Mouse (Mus musculus) forebrain, embryonic 15.5 days (tissue): ENCODE results near the gene Carmil2. TPM values are rescaled to one million over a fixed set of nuclear protein-coding genes. Genes with fewer than 3 reads are reported as not detected.
A peak's percentile ranks its signal among the peaks of the same experiment; 100 is the strongest.

Source experiments
- ATAC-seq: fragments of 200-750 bp; cut with Nextera tagmentation; replicated peaks from 2 replicates; pipeline ENCODE4 v1.8.0; 2017; ENCODE audit warnings: mild to moderate bottlenecking, moderate TSS enrichment, moderate library complexity
- H3K27ac ChIP-seq: fragments of 300-500 bp; sonication (generic); replicated peaks from 2 replicates; pipeline ENCODE4 v1.5.1; 2015; ENCODE audit warnings: mild to moderate bottlenecking, inconsistent platforms
- H3K27me3 ChIP-seq: fragments of 300-500 bp; sonication (generic); 2 replicates; pipeline ENCODE4 v1.6.1; 2015; ENCODE audit warnings: inconsistent platforms
- H3K36me3 ChIP-seq: fragments of 300-500 bp; sonication (generic); 2 replicates; pipeline ENCODE4 v1.6.1; 2015; ENCODE audit warnings: mild to moderate bottlenecking, inconsistent platforms
- H3K4me1 ChIP-seq: fragments of 300-500 bp; sonication (generic); 2 replicates; pipeline ENCODE4 v1.6.1; 2015; ENCODE audit warnings: inconsistent platforms
- H3K4me2 ChIP-seq: fragments of 300-500 bp; sonication (generic); replicated peaks from 2 replicates; pipeline ENCODE4 v1.6.1; 2015; ENCODE audit warnings: mild to moderate bottlenecking, inconsistent platforms
- H3K4me3 ChIP-seq: fragments of 300-500 bp; sonication (generic); 2 replicates; pipeline ENCODE4 v1.5.1; 2015; ENCODE audit warnings: mild to moderate bottlenecking, inconsistent platforms
- H3K9ac ChIP-seq: fragments of 300-500 bp; sonication (generic); replicated peaks from 2 replicates; pipeline ENCODE4 v1.6.1; 2015; ENCODE audit warnings: mild to moderate bottlenecking, inconsistent platforms
- H3K9me3 ChIP-seq: fragments of 300-500 bp; sonication (generic); 2 replicates; pipeline ENCODE4 v1.6.1; 2016; ENCODE audit warnings: inconsistent platforms
- WGBS: fragments of 180-500 bp; shearing (Covaris S2); methylation state at CpG from one replicate; pipeline ENCODE4 v1.1.7; 2015; ENCODE audit warnings: mixed read lengths; 5-methylcytosine and 5-hydroxymethylcytosine counted together
- polyA plus RNA-seq: library from polyadenylated mRNA; unstranded; fragments of >200 nt; fragmentation: Nextera tagmentation; extraction: Ambion mirVana; gene quantifications from 2 replicates; pipeline ENCODE4 v1.2.1, GENCODE M21; 2015

Carmil2 gene
- polyA plus RNA-seq, 1 experiment from 2014 or later, result 12.3 TPM

DNA sequence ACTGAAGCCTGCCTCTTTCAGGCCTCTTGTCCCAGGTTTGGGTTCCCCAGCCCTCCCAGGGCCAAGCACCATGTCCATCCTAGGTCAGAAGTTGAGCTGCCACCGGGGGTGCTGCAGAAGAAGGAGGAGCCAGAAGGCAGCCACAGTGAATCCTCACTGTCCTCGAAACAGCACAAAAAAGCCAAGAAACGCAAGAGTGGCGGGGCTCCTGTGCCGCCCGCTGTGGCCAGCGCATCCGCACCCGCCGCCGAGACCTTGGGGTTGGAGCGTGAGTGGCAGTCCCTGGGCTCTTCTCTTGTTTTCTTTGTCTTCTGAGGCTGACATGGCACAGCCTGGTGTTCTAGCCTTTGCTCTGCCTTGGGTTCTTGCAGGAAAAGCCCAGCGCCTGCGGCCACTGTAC is 23.2 kb downstream of the Carmil2 start:
- WGBS, result 82% methylated on average over 14 of the region's 14 CpGs
- no peak overlapping the region for H3K9ac ChIP-seq
- H3K4me3 ChIP-seq, result no peak overlapping the region
- H3K4me2 ChIP-seq, result no peak overlapping the region
- no peak overlapping the region for H3K27ac ChIP-seq
- no peaks in the 10 kb centered on the region for H3K9me3 ChIP-seq
- H3K4me1 ChIP-seq, result peaks cover 19% of the 10 kb centered on the region
- no peaks in the 10 kb centered on the region for H3K27me3 ChIP-seq
- ATAC-seq, result no peak
- H3K36me3 ChIP-seq, result no peaks in the 10 kb centered on the region

DNA sequence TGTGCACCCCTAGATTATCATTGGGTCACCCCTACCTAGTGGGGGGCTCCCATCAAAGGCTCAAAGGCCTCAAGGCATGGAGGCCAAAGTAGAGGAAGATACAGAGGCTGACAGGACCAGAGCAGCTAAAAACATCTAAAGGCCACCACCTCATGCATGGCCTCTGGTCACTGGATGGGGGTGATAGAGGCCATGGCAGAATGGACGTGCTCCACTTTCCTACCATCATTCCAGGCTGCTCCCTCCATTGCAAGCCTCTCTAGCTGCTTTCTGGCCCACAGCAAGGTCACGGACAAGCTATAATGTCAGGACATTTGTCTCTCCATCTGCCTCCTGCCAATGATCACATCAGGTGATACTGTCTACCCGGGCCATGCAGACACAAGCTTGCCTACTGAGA is 26.2 kb downstream of the Carmil2 start:
- no peaks in the 10 kb centered on the region for H3K9me3 ChIP-seq
- H3K9ac ChIP-seq, result no peak overlapping the region
- peaks cover 7% of the 10 kb centered on the region for H3K4me1 ChIP-seq
- WGBS, result 90% methylated on average over 3 of the region's 3 CpGs
- no peak overlapping the region for H3K4me3 ChIP-seq
- H3K4me2 ChIP-seq, result no peak overlapping the region
- H3K27me3 ChIP-seq, result no peaks in the 10 kb centered on the region
- no peak for ATAC-seq
- H3K36me3 ChIP-seq, result peaks cover 13% of the 10 kb centered on the region
- no peak overlapping the region for H3K27ac ChIP-seq

GRCm38 (mm10) chr8:105714139-105714538 is 28.1 kb downstream of the Carmil2 start:
- 8% methylated on average over 3 of the region's 3 CpGs for WGBS
- Histone ChIP-seq H3K4me1 (no peaks in the 10 kb centered on the region), H3K4me2 (no peak overlapping the region), H3K9me3 (no peaks in the 10 kb centered on the region), H3K27me3 (no peaks in the 10 kb centered on the region), H3K27ac (no peak overlapping the region), H3K4me3 (no peak overlapping the region), H3K9ac (no peak overlapping the region), H3K36me3 (peaks cover 15% of the 10 kb centered on the region)
- 0 out of 2 replicates have a peak, but pooled peaks have one; percentile 10 for ATAC-seq

GRCm38 (mm10) chr8:105715042-105715441 is 29.0 kb downstream of the Carmil2 start:
- WGBS, result 72% methylated on average over 6 of the region's 6 CpGs
- Histone ChIP-seq H3K4me2 (no peak overlapping the region), H3K4me1 (no peaks in the 10 kb centered on the region), H3K4me3 (no peak overlapping the region), H3K9ac (no peak overlapping the region), H3K36me3 (peaks cover 19% of the 10 kb centered on the region), H3K27ac (peak overlapping the region; percentile 27; the same call in 1 of the 2 replicates), H3K27me3 (no peaks in the 10 kb centered on the region), H3K9me3 (no peaks in the 10 kb centered on the region)
- no peak for ATAC-seq

- Histone ChIP-seq H3K27me3 (no peaks in the 10 kb centered on the region), H3K9me3 (no peaks in the 10 kb centered on the region), H3K36me3 (peaks cover 19% of the 10 kb centered on the region), H3K9ac (no peak overlapping the region), H3K4me1 (no peaks in the 10 kb centered on the region), H3K27ac (no peak overlapping the region), H3K4me2 (no peak overlapping the region), H3K4me3 (no peak overlapping the region)
- 96% methylated on average over 15 of the region's 15 CpGs for WGBS
- no peak for ATAC-seq
Observed at GRCm38 (mm10) chr8:105716302-105716945, 30.4 kb downstream of the Carmil2 start.

GRCm38 (mm10) chr8:105719637-105720036 is 33.6 kb downstream of the Carmil2 start:
- H3K4me2 ChIP-seq, result no peak overlapping the region
- no peak overlapping the region for H3K4me3 ChIP-seq
- H3K27ac ChIP-seq, result no peak overlapping the region
- no peaks in the 10 kb centered on the region for H3K9me3 ChIP-seq
- no peaks in the 10 kb centered on the region for H3K4me1 ChIP-seq
- H3K27me3 ChIP-seq, result no peaks in the 10 kb centered on the region
- 89% methylated on average over 4 of the region's 4 CpGs for WGBS
- H3K9ac ChIP-seq, result no peak overlapping the region
- no peak for ATAC-seq
- H3K36me3 ChIP-seq, result peaks cover 37% of the 10 kb centered on the region

GRCm38 (mm10) chr8:105722861-105723260 is 36.8 kb downstream of the Carmil2 start:
- no peaks in the 10 kb centered on the region for H3K27me3 ChIP-seq
- peaks cover 50% of the 10 kb centered on the region for H3K36me3 ChIP-seq
- no peaks in the 10 kb centered on the region for H3K4me1 ChIP-seq
- no peak overlapping the region for H3K27ac ChIP-seq
- no peaks in the 10 kb centered on the region for H3K9me3 ChIP-seq
- no peak overlapping the region for H3K4me3 ChIP-seq
- H3K9ac ChIP-seq, result no peak overlapping the region
- H3K4me2 ChIP-seq, result no peak overlapping the region
- WGBS, result 91% methylated on average over 9 of the region's 9 CpGs
- ATAC-seq, result no peak

GRCm38 (mm10) chr8:105725726-105726125 is 39.7 kb downstream of the Carmil2 start:
- no peak overlapping the region for H3K4me2 ChIP-seq
- H3K9ac ChIP-seq, result no peak overlapping the region
- no peak for ATAC-seq
- H3K4me3 ChIP-seq, result no peak overlapping the region
- WGBS, result 90% methylated on average over 5 of the region's 5 CpGs
- no peak overlapping the region for H3K27ac ChIP-seq
- H3K9me3 ChIP-seq, result no peaks in the 10 kb centered on the region
- H3K27me3 ChIP-seq, result no peaks in the 10 kb centered on the region
- H3K4me1 ChIP-seq, result no peaks in the 10 kb centered on the region
- peaks cover 51% of the 10 kb centered on the region for H3K36me3 ChIP-seq

DNA sequence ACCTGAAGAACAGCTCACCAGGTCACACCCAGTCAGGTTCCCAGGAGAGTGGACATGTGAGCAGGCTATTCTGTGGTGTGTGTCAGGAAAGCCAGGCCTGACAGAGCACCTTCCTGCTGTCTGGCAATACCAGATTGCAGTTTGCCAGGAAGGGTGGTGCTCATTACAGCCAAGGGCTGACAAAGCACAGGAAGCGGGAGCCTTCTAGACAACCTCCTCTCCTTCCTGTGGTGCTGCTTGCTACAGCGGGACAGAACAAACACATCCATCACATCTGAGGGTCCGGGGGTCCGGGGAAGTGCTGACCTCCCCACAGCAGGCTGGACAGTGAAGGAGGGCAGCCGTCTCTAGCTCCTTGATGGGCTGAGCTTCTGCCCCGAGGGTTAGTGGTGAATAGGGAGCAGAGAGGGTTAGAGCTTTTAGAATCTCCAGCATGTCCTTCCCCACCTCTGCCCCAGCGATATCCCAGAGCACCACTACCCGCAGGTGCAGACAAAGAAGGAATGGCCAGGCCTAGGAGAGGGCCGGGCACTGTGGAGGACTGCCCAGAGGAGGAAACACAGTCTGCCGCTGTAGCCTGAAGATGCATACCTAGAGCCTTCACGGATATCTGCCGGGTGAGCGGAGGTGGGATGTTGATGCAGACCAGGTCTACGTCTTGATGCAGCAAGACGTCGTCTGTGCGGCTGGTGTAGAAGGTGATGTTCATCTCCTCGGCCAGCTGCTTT is 41.5 kb downstream of the Carmil2 start:
- 92% methylated on average over 18 of the region's 18 CpGs for WGBS
- Histone ChIP-seq H3K4me2 (no peak overlapping the region), H3K36me3 (peaks cover 53% of the 10 kb centered on the region), H3K27me3 (no peaks in the 10 kb centered on the region), H3K4me3 (no peak overlapping the region), H3K9me3 (no peaks in the 10 kb centered on the region), H3K27ac (no peak overlapping the region), H3K9ac (no peak overlapping the region), H3K4me1 (no peaks in the 10 kb centered on the region)
- no peak for ATAC-seq

- Histone ChIP-seq H3K27me3 (no peaks in the 10 kb centered on the region), H3K9me3 (no peaks in the 10 kb centered on the region), H3K4me3 (no peak overlapping the region), H3K36me3 (peaks cover 15% of the 10 kb centered on the region), H3K4me2 (no peak overlapping the region), H3K9ac (no peak overlapping the region), H3K4me1 (no peaks in the 10 kb centered on the region), H3K27ac (no peak overlapping the region)
- WGBS, result 94% methylated on average over 5 of the region's 5 CpGs
- no peak for ATAC-seq
Observed at GRCm38 (mm10) chr8:105732186-105732585, 46.1 kb downstream of the Carmil2 start.

- no peaks in the 10 kb centered on the region for H3K27me3 ChIP-seq
- H3K9ac ChIP-seq, result no peak overlapping the region
- no peaks in the 10 kb centered on the region for H3K9me3 ChIP-seq
- no peak overlapping the region for H3K4me2 ChIP-seq
- no peaks in the 10 kb centered on the region for H3K36me3 ChIP-seq
- WGBS, result 92% methylated on average over 5 of the region's 5 CpGs
- ATAC-seq, result no peak
- H3K27ac ChIP-seq, result no peak overlapping the region
- no peak overlapping the region for H3K4me3 ChIP-seq
- no peaks in the 10 kb centered on the region for H3K4me1 ChIP-seq
Observed at GRCm38 (mm10) chr8:105739216-105739615, 53.1 kb downstream of the Carmil2 start.

- Histone ChIP-seq H3K27me3 (no peaks in the 10 kb centered on the region), H3K9ac (no peak overlapping the region), H3K4me3 (no peak overlapping the region), H3K4me2 (no peak overlapping the region), H3K36me3 (no peaks in the 10 kb centered on the region), H3K9me3 (no peaks in the 10 kb centered on the region), H3K4me1 (0 out of 2 replicates have a peak, but pooled peaks cover 3% of the 10 kb centered on the region), H3K27ac (no peak overlapping the region)
- WGBS, result 93% methylated on average over 4 of the region's 4 CpGs
- ATAC-seq, result no peak
Observed at GRCm38 (mm10) chr8:105743301-105743700, 57.2 kb downstream of the Carmil2 start.
